Mouse (Mus musculus): ENCODE data around the gene Gm45717. TPM values are rescaled to one million over a fixed set of nuclear protein-coding genes. Genes with fewer than 3 reads are reported as not detected.
"Not testable (repeated sequence)": the region's sequence is repeated elsewhere in the genome, so short reads cannot be mapped to it uniquely, and the experiment has no call there.

Gm45717 gene
- polyA plus RNA-seq, 1 experiment from 2014 or later = not detected

DNA sequence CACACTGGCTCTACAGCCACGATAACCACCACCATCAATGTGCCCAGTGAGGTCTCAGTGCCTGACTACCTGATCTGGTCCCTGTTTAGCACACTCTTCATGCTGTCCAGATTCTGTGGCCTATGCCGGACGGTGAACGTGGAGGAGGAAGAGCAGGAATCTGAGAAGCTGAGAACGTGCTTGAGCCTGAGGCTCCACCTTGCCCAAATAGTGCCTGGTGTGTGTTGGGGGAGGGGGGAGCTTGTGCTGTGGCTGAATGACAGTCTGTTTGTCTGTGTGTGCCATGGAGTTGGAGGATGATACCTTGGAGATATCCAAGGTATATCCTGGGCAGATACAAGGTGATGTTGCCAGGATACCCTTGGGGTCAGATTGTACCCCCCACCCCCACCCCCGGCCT, 34.4 kb upstream of the Gm45717 start:
- Histone ChIP-seq H3K9me3 (ENCODE audit: control insufficient read depth, low read depth, low read length) (no peaks in the 10 kb centered on the region), H3K27ac (ENCODE audit: low read length) (no peak overlapping the region), H3K36me3 (ENCODE audit: control insufficient read depth, insufficient read depth, low read length) (no peaks in the 10 kb centered on the region), H3K4me1 (ENCODE audit: control insufficient read depth, insufficient read depth, low read length) (no peaks in the 10 kb centered on the region), H3K9ac (replicated peaks; ENCODE audit: low read depth, low read length) (no peak overlapping the region), H3K4me3 (ENCODE audit: low read depth, low read length) (no peak overlapping the region), H3K4me2 (replicated peaks; ENCODE audit: low read depth, low read length) (no peak overlapping the region), H3K27me3 (ENCODE audit: control insufficient read depth, insufficient read depth, low read length) (no peaks in the 10 kb centered on the region)
- 51% methylated on average over 6 of the region's 6 CpGs for WGBS
- no peak for ATAC-seq (ENCODE audit: insufficient number of reproducible peaks, insufficient read depth, low FRiP score, low read depth)

GRCm38 (mm10) chr7:140989022-140989421, 33.3 kb upstream of the Gm45717 start:
- Histone ChIP-seq H3K27me3 (ENCODE audit: control insufficient read depth, insufficient read depth, low read length) (no peaks in the 10 kb centered on the region), H3K9ac (replicated peaks; ENCODE audit: low read depth, low read length) (no peak overlapping the region)
- 0 out of 2 replicates have a peak, but pooled peaks have one; percentile 10 for ATAC-seq (ENCODE audit: insufficient number of reproducible peaks, insufficient read depth, low FRiP score, low read depth)

DNA sequence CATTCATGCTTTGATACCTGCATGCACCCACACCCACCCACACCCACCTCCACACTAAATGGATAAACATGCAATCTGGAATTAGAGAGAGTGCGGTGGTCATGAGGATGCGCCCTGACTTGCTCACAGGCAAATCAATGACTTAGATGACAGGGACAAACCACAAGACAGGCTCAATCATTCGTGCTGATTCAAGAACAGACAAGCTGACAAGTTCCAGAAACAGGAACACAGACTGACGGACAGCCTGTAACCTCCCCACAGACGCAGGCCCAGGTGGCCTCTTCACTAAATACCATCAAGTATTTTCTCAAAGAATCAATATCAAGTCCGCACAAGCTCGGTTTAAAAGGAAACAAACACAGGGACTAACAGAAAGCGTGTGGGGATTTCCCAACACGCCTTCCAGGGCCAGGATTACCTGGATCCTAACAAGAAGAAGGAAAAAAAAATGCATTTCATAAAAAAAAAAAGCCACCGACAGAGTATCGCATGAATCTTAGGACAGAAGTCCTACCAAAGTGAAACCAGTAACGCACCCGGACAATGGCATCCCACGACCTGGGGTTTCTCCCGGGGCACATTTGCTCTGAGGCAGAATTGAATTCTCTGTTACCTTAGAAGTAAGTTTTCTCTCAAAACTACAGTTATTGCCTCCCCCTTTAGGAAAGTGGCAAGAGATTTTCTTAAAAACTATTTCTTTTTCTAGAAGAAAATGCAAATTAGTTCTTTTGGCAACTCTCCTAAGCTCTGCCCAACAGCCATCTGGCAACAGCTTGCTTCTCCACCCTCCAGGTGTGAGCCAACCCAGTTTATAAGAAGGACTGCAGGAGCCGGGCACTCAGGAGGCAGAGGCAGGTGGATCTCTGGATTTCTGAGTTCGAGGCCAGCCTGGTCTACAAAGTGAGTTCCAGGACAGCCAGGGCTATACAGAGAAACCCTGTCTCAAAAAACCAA, 31.7 kb upstream of the Gm45717 start:
- Histone ChIP-seq H3K36me3 (ENCODE audit: control insufficient read depth, insufficient read depth, low read length) (no peaks in the 10 kb centered on the region), H3K4me1 (ENCODE audit: control insufficient read depth, insufficient read depth, low read length) (no peaks in the 10 kb centered on the region), H3K4me2 (replicated peaks; ENCODE audit: low read depth, low read length) (no peak overlapping the region), H3K27ac (ENCODE audit: low read length) (no peak overlapping the region), H3K4me3 (ENCODE audit: low read depth, low read length) (no peak overlapping the region), H3K9me3 (ENCODE audit: control insufficient read depth, low read depth, low read length) (no peaks in the 10 kb centered on the region), H3K9ac (replicated peaks; ENCODE audit: low read depth, low read length) (no peak overlapping the region), H3K27me3 (ENCODE audit: control insufficient read depth, insufficient read depth, low read length) (no peaks in the 10 kb centered on the region)
- no peak for ATAC-seq (ENCODE audit: insufficient number of reproducible peaks, insufficient read depth, low FRiP score, low read depth)
- WGBS = 72% methylated on average over 17 of the region's 17 CpGs

More at GRCm38 (mm10) chr7:140989022-140989421, 33.3 kb upstream of the Gm45717 start:
- 68% methylated on average over 4 of the region's 4 CpGs for WGBS
- Histone ChIP-seq H3K4me2 (replicated peaks; ENCODE audit: low read depth, low read length) (no peak overlapping the region), H3K27ac (ENCODE audit: low read length) (no peak overlapping the region), H3K4me1 (ENCODE audit: control insufficient read depth, insufficient read depth, low read length) (no peaks in the 10 kb centered on the region), H3K4me3 (ENCODE audit: low read depth, low read length) (no peak overlapping the region), H3K36me3 (ENCODE audit: control insufficient read depth, insufficient read depth, low read length) (no peaks in the 10 kb centered on the region), H3K9me3 (ENCODE audit: control insufficient read depth, low read depth, low read length) (no peaks in the 10 kb centered on the region)

GRCm38 (mm10) chr7:140982971-140983370, 27.2 kb upstream of the Gm45717 start:
- no peak overlapping the region for H3K27ac ChIP-seq (ENCODE audit: low read length)
- no peaks in the 10 kb centered on the region for H3K27me3 ChIP-seq (ENCODE audit: control insufficient read depth, insufficient read depth, low read length)
- ATAC-seq (ENCODE audit: insufficient number of reproducible peaks, insufficient read depth, low FRiP score, low read depth) = no peak
- WGBS = 90% methylated on average over 7 of the region's 7 CpGs
- H3K4me3 ChIP-seq (ENCODE audit: low read depth, low read length) = no peak overlapping the region
- no peaks in the 10 kb centered on the region for H3K4me1 ChIP-seq (ENCODE audit: control insufficient read depth, insufficient read depth, low read length)
- no peaks in the 10 kb centered on the region for H3K9me3 ChIP-seq (ENCODE audit: control insufficient read depth, low read depth, low read length)
- H3K9ac ChIP-seq (replicated peaks; ENCODE audit: low read depth, low read length) = no peak overlapping the region
- H3K4me2 ChIP-seq (replicated peaks; ENCODE audit: low read depth, low read length) = no peak overlapping the region
- no peaks in the 10 kb centered on the region for H3K36me3 ChIP-seq (ENCODE audit: control insufficient read depth, insufficient read depth, low read length)

DNA sequence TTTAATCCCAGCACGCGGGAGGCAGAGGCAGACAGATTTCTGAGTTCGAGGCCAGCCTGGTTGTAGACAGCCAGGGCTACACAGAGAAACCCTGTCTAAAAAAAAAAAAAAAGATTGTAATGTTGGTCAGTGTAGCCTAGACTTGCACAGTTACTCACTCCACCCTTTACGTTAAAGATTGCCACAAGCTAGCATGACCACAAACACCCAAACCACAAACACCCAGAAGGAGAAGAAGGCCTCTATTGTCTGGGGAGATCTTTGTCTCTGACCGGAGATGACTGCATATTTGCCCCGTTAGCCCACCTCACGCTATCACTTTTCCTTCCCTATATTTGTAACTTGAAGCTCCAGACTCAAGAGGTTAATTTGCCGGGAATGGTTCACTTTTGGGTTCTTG, 26.0 kb upstream of the Gm45717 start:
- Histone ChIP-seq H3K36me3 (ENCODE audit: control insufficient read depth, insufficient read depth, low read length) (no peaks in the 10 kb centered on the region), H3K4me3 (ENCODE audit: low read depth, low read length) (no peak overlapping the region), H3K4me2 (replicated peaks; ENCODE audit: low read depth, low read length) (no peak overlapping the region), H3K27ac (ENCODE audit: low read length) (no peak overlapping the region), H3K27me3 (ENCODE audit: control insufficient read depth, insufficient read depth, low read length) (no peaks in the 10 kb centered on the region), H3K9me3 (ENCODE audit: control insufficient read depth, low read depth, low read length) (no peaks in the 10 kb centered on the region), H3K4me1 (ENCODE audit: control insufficient read depth, insufficient read depth, low read length) (no peaks in the 10 kb centered on the region), H3K9ac (replicated peaks; ENCODE audit: low read depth, low read length) (no peak overlapping the region)
- no peak for ATAC-seq (ENCODE audit: insufficient number of reproducible peaks, insufficient read depth, low FRiP score, low read depth)
- 91% methylated on average over 8 of the region's 8 CpGs for WGBS

GRCm38 (mm10) chr7:140976720-140977119, 21.0 kb upstream of the Gm45717 start:
- ATAC-seq (ENCODE audit: insufficient number of reproducible peaks, insufficient read depth, low FRiP score, low read depth); H3K27me3 ChIP-seq (ENCODE audit: control insufficient read depth, insufficient read depth, low read length); H3K4me2 ChIP-seq (replicated peaks; ENCODE audit: low read depth, low read length); H3K27ac ChIP-seq (ENCODE audit: low read length); H3K4me3 ChIP-seq (ENCODE audit: low read depth, low read length); H3K36me3 ChIP-seq (ENCODE audit: control insufficient read depth, insufficient read depth, low read length); H3K9ac ChIP-seq (replicated peaks; ENCODE audit: low read depth, low read length); H3K9me3 ChIP-seq (ENCODE audit: control insufficient read depth, low read depth, low read length): not testable (repeated sequence)
- peaks cover 18% of the 10 kb centered on the region for H3K4me1 ChIP-seq (ENCODE audit: control insufficient read depth, insufficient read depth, low read length)
- WGBS = 83% methylated on average over 9 of the region's 9 CpGs

DNA sequence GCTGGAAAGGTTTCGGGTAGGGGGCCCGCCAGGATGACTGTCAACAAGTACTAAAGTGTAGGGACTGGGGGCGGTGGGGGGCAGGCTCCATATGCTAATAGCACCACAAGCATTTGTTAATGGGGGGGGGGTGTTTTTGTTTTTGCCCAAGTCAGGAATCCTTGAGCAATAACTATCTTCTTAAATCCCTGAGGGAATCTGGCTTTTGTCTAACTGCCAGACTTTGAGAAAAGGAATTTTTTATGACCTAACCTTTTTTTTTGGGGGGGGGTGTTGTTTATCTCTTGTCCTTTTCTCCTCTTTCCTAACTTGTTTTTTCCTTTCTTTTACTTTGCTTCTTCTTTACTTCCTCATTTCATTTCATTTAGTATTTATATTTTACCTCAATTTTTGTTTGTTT, 19.7 kb upstream of the Gm45717 start:
- WGBS = 38% methylated on average over 3 of the region's 3 CpGs
- H3K4me1 ChIP-seq (ENCODE audit: control insufficient read depth, insufficient read depth, low read length) = peaks cover 29% of the 10 kb centered on the region
- H3K27ac ChIP-seq (ENCODE audit: low read length) = peak overlapping the region; percentile 55; the same call in 1 of the 2 replicates
- no peaks in the 10 kb centered on the region for H3K36me3 ChIP-seq (ENCODE audit: control insufficient read depth, insufficient read depth, low read length)
- no peaks in the 10 kb centered on the region for H3K9me3 ChIP-seq (ENCODE audit: control insufficient read depth, low read depth, low read length)
- no peak for ATAC-seq (ENCODE audit: insufficient number of reproducible peaks, insufficient read depth, low FRiP score, low read depth)
- no peak overlapping the region for H3K4me2 ChIP-seq (replicated peaks; ENCODE audit: low read depth, low read length)
- H3K4me3 ChIP-seq (ENCODE audit: low read depth, low read length) = no peak overlapping the region
- H3K9ac ChIP-seq (replicated peaks; ENCODE audit: low read depth, low read length) = no peak overlapping the region
- H3K27me3 ChIP-seq (ENCODE audit: control insufficient read depth, insufficient read depth, low read length) = no peaks in the 10 kb centered on the region

DNA sequence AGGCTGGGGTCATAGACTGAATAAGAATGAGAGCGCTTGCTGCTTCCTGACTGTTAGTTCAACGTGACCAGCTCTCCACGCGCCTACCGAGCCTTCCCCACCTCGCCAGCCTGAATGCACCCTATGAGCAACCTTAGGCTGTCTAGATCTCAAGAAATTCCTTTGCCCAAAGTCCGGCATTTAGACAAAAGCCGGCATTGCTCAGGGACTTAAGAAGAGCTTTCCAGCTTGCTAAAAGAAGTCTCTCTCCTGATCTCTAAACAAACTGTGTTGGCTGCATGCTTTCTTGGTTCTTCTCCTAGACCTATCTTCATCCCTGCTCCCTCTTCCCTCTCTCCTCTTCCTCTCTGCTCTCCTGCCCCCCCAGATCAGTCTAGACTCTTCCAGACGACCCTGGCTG, 19.2 kb upstream of the Gm45717 start:
- no peaks in the 10 kb centered on the region for H3K9me3 ChIP-seq (ENCODE audit: control insufficient read depth, low read depth, low read length)
- no peak overlapping the region for H3K4me2 ChIP-seq (replicated peaks; ENCODE audit: low read depth, low read length)
- H3K4me1 ChIP-seq (ENCODE audit: control insufficient read depth, insufficient read depth, low read length) = peaks cover 34% of the 10 kb centered on the region
- 14% methylated on average over 9 of the region's 9 CpGs for WGBS
- no peaks in the 10 kb centered on the region for H3K27me3 ChIP-seq (ENCODE audit: control insufficient read depth, insufficient read depth, low read length)
- H3K4me3 ChIP-seq (ENCODE audit: low read depth, low read length) = no peak overlapping the region
- ATAC-seq (ENCODE audit: insufficient number of reproducible peaks, insufficient read depth, low FRiP score, low read depth) = no peak
- 0 out of 2 replicates have a peak overlapping the region, but pooled peaks have one; percentile 4 for H3K9ac ChIP-seq (replicated peaks; ENCODE audit: low read depth, low read length)
- no peaks in the 10 kb centered on the region for H3K36me3 ChIP-seq (ENCODE audit: control insufficient read depth, insufficient read depth, low read length)
- peak overlapping the region; percentile 55; the same call in 1 of the 2 replicates for H3K27ac ChIP-seq (ENCODE audit: low read length)
